Mouse (Mus musculus) forebrain, embryonic 11.5 days (tissue): ENCODE measurements at regions not wholly inside any gene's neighbourhood (a gene's known extent, or its start where the extent isn't known, plus 50 kb on each side); places are given as distances from the start of the nearest gene placed in this dataset.

Experiments
- ATAC-seq: fragments of 200-750 bp; cut with Nextera tagmentation; replicated peaks from 2 replicates; pipeline ENCODE4 v1.8.0; 2017; ENCODE audit warnings: moderate TSS enrichment; ENCODE audit not compliant: low FRiP score
- DNase-seq: peaks from one replicate; pipeline ENCODE4 v3.0.0-alpha.2; 2017; ENCODE audit warnings: low spot score
- H3K27ac ChIP-seq: fragments of 300-500 bp; sonication (generic); 2 replicates; pipeline ENCODE4 v1.5.1; 2014; ENCODE audit warnings: low read depth, low read length
- H3K27me3 ChIP-seq: fragments of 300-500 bp; sonication (generic); 2 replicates; pipeline ENCODE4 v1.6.1; 2014; ENCODE audit warnings: mild to moderate bottlenecking, low read length, mixed read lengths; ENCODE audit not compliant: control insufficient read depth, insufficient read depth
- H3K36me3 ChIP-seq: fragments of 300-500 bp; sonication (generic); 2 replicates; pipeline ENCODE4 v1.6.1; 2014; ENCODE audit warnings: mild to moderate bottlenecking, low read length, moderate library complexity, mixed read lengths; ENCODE audit not compliant: control insufficient read depth, insufficient read depth
- H3K4me1 ChIP-seq: fragments of 300-500 bp; sonication (generic); replicated peaks from 2 replicates; pipeline ENCODE4 v1.6.1; 2014; ENCODE audit warnings: low read length, mixed read lengths; ENCODE audit not compliant: control insufficient read depth, insufficient read depth
- H3K4me2 ChIP-seq: fragments of 300-500 bp; sonication (generic); 2 replicates; pipeline ENCODE4 v1.6.1; 2014; ENCODE audit warnings: low read depth, mild to moderate bottlenecking, low read length, moderate library complexity, mixed read lengths; ENCODE audit not compliant: severe bottlenecking
- H3K4me3 ChIP-seq: fragments of 300-500 bp; sonication (generic); 2 replicates; pipeline ENCODE4 v1.5.1; 2014; ENCODE audit warnings: low read depth, low read length
- H3K9ac ChIP-seq: fragments of 300-500 bp; sonication (generic); 2 replicates; pipeline ENCODE4 v1.6.1; 2014; ENCODE audit warnings: low read length
- H3K9me3 ChIP-seq: fragments of 300-500 bp; sonication (generic); 2 replicates; pipeline ENCODE4 v1.6.1; 2016; ENCODE audit warnings: low read length, mixed read lengths; ENCODE audit not compliant: control insufficient read depth
- WGBS: fragments of 180-500 bp; shearing (Covaris S2); extraction: QIAGEN DNeasy Blood & Tissue Kit; methylation state at CpG from one replicate; pipeline ENCODE4 v1.1.7; 2014; 5-methylcytosine and 5-hydroxymethylcytosine counted together

GRCm38 (mm10) chr9:93879572-93879971 lies 658.3 kb downstream of the 1190002N15Rik start:
- H3K9ac ChIP-seq, result no peak overlapping the region
- H3K4me3 ChIP-seq, result no peak overlapping the region
- H3K36me3 ChIP-seq, result no peaks in the 10 kb centered on the region
- no peak overlapping the region for H3K4me2 ChIP-seq
- no peak for DNase-seq
- no peaks in the 10 kb centered on the region for H3K27me3 ChIP-seq
- H3K9me3 ChIP-seq, result no peaks in the 10 kb centered on the region
- no peak overlapping the region for H3K27ac ChIP-seq
- no peaks in the 10 kb centered on the region for H3K4me1 ChIP-seq
- WGBS, result 55% methylated on average over 2 of the region's 2 CpGs
- ATAC-seq, result no peak

DNA sequence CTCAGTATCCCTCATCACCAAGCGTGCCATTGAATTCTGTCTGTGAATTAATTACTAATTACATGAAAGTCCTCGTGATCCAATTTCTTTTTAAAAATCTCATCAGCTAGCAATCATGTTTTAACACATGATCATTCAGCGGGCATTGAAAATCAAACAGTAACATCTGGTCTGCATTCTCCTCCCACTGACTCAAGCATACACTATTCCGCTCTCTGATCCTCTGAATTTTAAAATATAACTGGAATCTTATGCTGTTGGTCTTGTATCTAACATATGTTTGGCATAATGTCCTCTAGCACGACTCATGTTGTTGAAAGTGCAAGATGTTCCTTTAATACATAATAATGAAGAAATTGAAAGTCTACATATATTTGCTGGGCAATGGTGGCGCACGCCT lies 667.1 kb downstream of the 1190002N15Rik start:
- no peaks in the 10 kb centered on the region for H3K4me1 ChIP-seq
- 73% methylated on average over 7 of the region's 7 CpGs for WGBS
- DNase-seq, result no peak

DNA sequence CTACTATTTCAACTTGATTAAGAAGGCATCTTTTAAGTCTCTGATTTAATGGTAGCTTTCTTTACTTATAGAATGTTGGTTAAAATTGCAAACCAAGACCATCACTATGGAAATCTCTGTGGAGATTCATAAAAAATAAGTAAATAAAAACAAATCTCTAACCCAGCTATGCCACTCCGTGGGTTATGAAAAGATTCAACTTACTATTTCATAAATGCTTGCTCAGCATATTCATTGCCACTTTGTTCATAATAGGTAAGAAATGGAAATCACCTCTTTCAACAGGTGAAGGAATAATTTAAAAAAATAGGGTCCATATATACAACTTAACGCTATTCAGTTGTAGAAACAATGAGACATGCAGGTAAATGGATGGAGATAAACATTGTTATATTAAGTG lies 679.9 kb downstream of the 1190002N15Rik start:
- no peak overlapping the region for H3K4me2 ChIP-seq
- H3K9me3 ChIP-seq, result no peaks in the 10 kb centered on the region
- no peak overlapping the region for H3K27ac ChIP-seq
- H3K36me3 ChIP-seq, result no peaks in the 10 kb centered on the region
- WGBS, result 78% methylated on average over 2 of the region's 2 CpGs
- no peaks in the 10 kb centered on the region for H3K4me1 ChIP-seq
- ATAC-seq (no peak), DNase-seq (no peak)
- no peaks in the 10 kb centered on the region for H3K27me3 ChIP-seq
- H3K4me3 ChIP-seq, result no peak overlapping the region
- H3K9ac ChIP-seq, result no peak overlapping the region

More for the DNA sequence above, 667.1 kb downstream of the 1190002N15Rik start:
- Histone ChIP-seq H3K27ac (no peak overlapping the region), H3K4me3 (no peak overlapping the region), H3K4me2 (no peak overlapping the region), H3K9me3 (no peaks in the 10 kb centered on the region), H3K36me3 (no peaks in the 10 kb centered on the region), H3K9ac (no peak overlapping the region), H3K27me3 (no peaks in the 10 kb centered on the region)
- no peak for ATAC-seq

DNA sequence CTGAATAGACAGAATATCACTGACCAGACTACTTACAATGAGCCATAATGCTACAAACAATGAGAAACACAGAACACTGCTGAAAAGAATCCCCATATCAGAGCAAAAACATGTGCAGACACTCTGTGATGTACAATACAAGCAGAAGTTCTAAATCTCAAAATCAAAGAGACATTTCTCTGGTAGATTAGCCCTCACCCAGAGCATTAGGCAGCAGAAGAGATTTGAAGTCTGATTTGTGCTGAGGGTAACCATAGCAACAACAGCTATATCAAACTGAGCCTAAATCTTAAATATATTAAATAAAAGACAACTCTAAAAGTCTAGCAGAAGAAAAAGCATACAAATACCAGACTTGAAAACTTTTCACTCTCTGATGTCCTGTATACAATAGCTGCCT lies 691.5 kb downstream of the 1190002N15Rik start:
- no peaks in the 10 kb centered on the region for H3K4me1 ChIP-seq
- H3K4me3 ChIP-seq, result no peak overlapping the region
- no peaks in the 10 kb centered on the region for H3K27me3 ChIP-seq
- ATAC-seq (no peak), DNase-seq (no peak)
- no peak overlapping the region for H3K9ac ChIP-seq
- no peaks in the 10 kb centered on the region for H3K36me3 ChIP-seq
- no peak overlapping the region for H3K27ac ChIP-seq
- no peak overlapping the region for H3K4me2 ChIP-seq
- H3K9me3 ChIP-seq, result no peaks in the 10 kb centered on the region

DNA sequence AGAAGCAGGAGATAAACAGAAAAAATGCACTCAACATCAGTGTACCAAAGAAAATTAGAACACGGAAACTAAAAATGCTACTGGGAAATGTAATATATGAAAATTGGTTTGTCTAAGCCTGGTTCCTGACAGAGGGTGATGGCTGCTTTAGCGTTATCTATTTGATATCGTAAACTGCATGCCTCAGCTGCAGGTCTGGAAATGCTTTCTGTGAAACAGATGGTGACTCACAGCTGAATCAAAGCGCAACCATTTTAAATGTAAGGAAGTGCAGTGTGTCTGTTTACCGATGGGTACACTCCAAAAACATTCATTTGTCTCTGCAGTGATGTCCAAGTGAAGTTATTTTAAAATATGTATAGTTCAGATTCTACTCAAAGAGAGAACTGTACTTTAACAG lies 694.0 kb downstream of the 1190002N15Rik start:
- ATAC-seq (no peak), DNase-seq (no peak)
- no peaks in the 10 kb centered on the region for H3K9me3 ChIP-seq
- H3K27ac ChIP-seq, result no peak overlapping the region
- 89% methylated on average over 5 of the region's 5 CpGs for WGBS
- no peak overlapping the region for H3K4me2 ChIP-seq
- no peaks in the 10 kb centered on the region for H3K4me1 ChIP-seq
- no peaks in the 10 kb centered on the region for H3K36me3 ChIP-seq
- no peaks in the 10 kb centered on the region for H3K27me3 ChIP-seq
- no peak overlapping the region for H3K4me3 ChIP-seq
- H3K9ac ChIP-seq, result no peak overlapping the region
